Mouse (Mus musculus): ENCODE measurements around the gene Tmem151a.

Gene Tmem151a

GRCm38 (mm10) chr19:5067040-5067799, 18.1 kb downstream of the Tmem151a start:
- no peak for DNase-seq

- no peak for DNase-seq
Observed at GRCm38 (mm10) chr19:5065104-5065503, 20.2 kb downstream of the Tmem151a start.

GRCm38 (mm10) chr19:5062446-5062845, 22.9 kb downstream of the Tmem151a start:
- DNase-seq: no peak

- no peak for DNase-seq
Observed at GRCm38 (mm10) chr19:5062041-5062440, 23.3 kb downstream of the Tmem151a start.

DNA sequence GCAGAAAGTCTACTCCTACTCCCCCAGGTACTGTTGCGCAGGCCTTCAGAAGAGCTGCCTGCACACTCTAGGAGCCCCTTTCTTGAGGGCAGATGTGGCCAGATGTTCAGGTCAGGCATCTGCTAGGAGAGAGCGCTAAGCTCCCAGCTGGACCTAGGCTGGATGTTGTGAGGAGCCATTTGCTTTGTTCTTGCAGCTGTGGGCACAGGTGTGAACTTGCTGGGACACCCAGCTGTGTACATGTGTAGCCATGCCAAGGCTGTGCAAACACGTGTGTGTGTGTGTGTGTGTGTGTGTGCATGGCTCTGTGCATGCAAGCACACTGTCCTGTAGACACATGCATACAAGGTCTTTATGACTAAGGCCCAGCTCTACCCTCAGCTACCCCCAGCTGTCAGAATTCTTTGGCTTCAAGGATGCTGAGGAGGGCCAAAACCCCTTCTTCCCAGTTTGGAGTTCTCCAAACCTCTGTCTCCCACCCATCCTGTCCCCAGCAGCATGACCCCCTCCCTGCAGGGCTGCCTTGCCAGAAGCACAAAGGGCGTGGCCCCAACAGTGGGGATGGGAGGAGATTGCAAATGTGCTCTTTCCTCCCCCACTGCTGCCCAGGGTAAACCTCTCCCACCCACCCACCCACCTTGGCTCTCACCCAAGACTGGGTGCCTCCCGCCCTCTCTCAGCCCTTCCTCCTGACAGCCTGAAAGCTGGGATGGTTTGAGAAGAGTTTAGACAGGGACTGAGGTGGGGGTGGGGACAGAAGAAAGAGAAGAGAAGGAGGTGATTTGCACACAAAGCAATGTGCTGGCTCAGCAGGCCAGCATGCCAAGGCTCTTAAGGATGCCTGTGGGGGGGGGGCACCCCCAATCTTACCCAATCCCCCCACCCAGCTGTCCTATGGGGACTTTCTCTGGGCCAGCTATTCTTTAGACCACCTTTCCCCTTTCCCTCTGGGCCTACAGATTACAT, 24.7 kb downstream of the Tmem151a start:
- DNase-seq: no peak

DNA sequence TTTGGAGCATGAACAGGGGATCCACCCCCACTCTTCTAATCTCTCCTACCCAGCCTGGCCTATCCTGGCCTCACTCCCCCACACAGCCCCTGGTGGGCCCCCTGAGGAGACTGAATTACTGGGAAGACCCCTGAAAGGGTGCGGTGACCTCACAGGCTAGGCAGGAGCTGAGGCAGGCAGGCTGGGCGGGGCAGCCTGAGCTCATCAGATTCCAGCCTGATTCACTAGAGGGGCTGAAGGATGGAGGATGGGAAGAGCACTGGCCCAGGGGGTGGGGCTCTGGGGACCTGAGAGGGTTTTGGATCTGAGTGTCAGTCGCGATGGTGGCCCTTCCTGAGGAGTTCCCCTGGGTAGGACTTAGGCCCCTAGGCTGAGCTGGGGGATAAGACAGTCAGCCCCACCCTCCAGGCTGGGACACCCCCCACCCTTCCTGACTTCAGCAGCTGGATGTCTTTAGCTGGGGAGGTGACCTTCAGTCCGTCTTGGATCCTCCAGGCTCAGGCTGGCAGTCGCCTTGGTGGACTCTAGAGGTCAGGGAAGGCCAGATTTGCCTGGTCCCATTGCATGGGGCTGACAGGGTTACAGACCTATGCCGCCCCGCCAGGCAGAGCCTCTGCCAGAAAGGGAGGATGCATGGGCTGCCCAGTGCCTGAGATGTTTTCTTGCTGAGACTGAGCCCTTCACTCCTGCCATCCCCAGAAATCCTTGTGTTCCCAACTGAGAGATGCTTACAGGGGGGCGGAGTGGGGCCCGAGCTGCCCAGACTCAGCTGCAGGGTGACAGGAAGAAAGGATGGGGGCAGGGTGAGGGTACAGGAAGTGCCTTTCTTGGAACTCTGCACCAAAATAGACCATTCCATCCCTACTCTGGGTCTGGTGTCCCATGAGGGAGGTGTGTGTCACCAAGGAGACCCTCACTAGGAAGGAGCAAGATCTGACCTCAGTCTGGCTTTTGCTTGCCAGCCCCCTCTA, 26.2 kb downstream of the Tmem151a start:
- DNase-seq: no peak

GRCm38 (mm10) chr19:5057876-5058775, 27.2 kb downstream of the Tmem151a start:
- DNase-seq: no peak

DNA sequence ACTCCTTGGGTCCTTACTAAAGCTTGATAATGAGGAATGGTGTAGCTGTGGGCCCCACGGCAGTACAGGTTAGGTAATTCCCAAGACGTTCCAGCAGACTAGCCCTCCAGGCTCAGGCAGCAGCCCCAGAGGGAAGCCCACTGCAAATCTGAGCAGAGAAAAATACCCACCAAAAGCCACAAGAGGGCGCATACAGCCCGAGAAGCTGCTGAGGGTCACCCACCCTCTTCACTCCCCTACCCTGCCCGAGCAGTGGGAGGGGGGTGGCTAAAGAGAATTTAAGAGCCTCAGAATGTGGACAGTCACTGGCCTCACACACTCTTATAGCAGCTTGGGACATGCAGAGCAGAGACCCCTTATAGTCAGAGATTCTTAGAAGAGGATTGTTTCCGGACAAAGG, 29.1 kb downstream of the Tmem151a start:
- peak in 1 of 2 experiments; percentile 45 for DNase-seq

- DNase-seq: peak; percentile 74 to 80
Observed at GRCm38 (mm10) chr19:5053909-5054308, 31.4 kb downstream of the Tmem151a start.

GRCm38 (mm10) chr19:5052853-5053252, 32.5 kb downstream of the Tmem151a start:
- DNase-seq: peak; percentile 71 to 79

GRCm38 (mm10) chr19:5052166-5052822, 33.0 kb downstream of the Tmem151a start:
- peak; percentile 58 to 64 for DNase-seq

- peak in 1 of 2 experiments; percentile 38 for DNase-seq
Observed at GRCm38 (mm10) chr19:5051515-5051914, 33.8 kb downstream of the Tmem151a start.

- peak in 1 of 2 experiments; percentile 43 for DNase-seq
Observed at GRCm38 (mm10) chr19:5051031-5051430, 34.3 kb downstream of the Tmem151a start.

- DNase-seq: peak; percentile 44 to 55
Observed at GRCm38 (mm10) chr19:5050047-5050905, 35.1 kb downstream of the Tmem151a start, which contains the start of gene Rin1. Rin1 (plus strand) TSS chr19:5050481.

DNA sequence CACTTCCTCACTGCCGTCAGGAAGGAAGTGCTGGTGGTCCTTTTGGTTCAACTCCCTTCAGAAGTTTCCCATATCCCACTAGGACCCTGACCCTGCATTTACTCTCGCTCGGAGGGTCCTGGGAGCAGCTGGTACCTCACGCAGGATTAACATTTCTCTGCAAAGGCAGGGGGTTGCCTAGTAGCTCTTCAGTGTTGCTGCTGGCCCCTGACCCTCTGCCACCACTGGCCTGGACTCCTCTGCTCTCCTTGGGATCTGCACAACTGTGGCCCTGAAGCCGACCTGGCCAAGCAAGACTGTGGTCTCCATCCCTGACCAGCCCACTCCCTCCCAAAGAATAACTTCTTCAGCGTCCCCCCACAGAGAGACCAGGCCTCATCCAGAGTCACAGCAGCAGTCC, 36.0 kb downstream of the Tmem151a start:
- DNase-seq: no peak

DNA sequence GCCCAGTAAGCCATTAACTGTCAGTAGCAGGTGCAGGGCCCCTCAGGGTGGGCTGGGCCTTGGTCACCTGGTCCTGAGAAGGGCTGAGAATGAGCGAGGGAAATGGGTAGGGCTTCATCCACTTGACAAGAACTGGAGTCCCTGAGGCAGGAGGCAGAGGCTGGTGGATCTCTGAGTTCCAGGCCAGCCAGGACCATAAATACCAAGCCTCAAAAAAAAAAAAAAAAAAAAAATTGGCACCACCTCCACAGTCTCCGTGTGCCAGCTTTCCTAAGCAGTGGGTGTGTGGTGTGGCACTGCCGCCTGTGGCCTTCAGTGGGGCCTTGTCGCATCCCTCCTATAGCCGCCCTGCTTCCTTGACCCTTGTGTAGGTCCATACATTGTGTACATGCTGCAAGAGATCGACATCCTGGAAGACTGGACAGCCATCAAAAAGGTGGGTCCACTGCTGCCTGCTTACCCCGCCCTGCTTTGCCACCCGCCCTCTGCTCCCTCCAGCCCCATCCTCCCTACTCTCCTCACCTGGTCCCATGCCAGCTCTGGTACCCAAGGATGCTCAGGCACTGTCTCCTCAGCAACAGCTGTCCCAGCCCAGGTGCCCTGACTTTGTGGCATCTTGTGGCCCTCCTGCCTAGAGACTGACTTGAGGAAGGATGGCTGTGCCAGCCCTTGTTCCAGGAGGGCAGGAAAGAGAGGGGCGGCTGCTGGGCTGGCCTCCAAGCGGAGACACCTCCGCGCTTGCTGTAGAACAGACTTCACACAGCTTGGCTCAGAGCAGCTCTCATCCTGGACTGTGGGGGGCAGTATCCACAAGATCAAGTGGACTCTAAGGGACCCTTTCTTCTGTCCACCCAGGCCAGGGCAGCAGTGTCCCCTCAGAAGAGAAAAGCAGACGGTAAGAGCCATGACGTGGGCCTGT, 36.9 kb downstream of the Tmem151a start:
- no peak for DNase-seq

DNA sequence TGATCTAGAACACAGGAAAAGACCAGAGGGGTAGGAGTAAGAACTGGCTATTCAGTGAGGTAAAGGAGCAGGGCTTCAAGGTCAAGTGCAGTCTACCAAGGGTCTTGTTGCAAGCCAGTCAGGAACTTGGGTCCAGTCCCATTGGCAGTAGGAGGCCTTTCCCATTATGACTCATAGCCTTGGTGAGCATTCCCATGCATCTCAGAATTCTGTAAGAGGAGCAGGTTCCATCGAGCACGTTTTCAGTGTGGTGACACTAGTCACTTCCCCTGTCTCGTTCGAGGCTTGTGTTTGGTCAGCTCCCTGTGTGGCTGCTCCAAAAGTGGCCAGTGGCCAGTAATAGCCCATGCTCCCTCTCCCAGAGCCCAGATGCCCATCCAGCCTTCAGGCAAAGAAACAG, 39.8 kb downstream of the Tmem151a start:
- DNase-seq: no peak

DNA sequence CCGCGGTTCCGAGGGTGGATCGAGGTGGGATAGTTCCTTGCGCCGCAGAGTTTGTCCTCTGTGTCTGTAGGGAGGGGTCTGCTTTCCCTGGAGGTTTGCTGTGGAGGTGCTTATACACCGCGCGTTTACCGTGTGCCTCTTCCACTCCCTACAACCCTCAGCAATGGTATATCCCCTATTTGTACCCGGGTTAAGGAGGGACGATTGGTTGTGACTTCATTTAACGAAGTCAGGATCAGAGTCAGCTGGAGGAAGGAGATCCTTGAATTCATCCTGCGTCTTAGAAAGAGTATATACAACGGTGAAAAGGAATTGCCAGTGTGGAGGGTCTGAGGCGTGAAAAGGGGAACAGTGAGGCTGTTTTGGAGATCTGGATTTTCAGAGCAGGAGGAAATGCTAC, 43.7 kb downstream of the Tmem151a start:
- DNase-seq: no peak

Data from cerebellum, adult 18-20 months (tissue).